Mouse (Mus musculus) cortical plate, adult 2 months (tissue): Measurements from ENCODE around the gene Hoxb4.

Experiments used
- CTCF ChIP-seq: fragments of 200-500 bp; IDR thresholded peaks from 2 replicates; pipeline ENCODE4 v1.5.1; 2011; ENCODE audit warnings: mild to moderate bottlenecking, control low read depth, low read length; ENCODE audit not compliant: insufficient read depth; ENCODE audit errors: extremely low read depth
- POLR2A ChIP-seq: fragments of 200-500 bp; IDR thresholded peaks from 2 replicates; pipeline ENCODE4 v1.6.1; 2011; ENCODE audit warnings: mild to moderate bottlenecking, low read length, control low read depth; ENCODE audit not compliant: insufficient read depth; ENCODE audit errors: extremely low read depth

- no peak for TF ChIP-seq CTCF
- no peak for TF ChIP-seq POLR2A
Measured at GRCm38 (mm10) chr11:96369140-96369539, 51.1 kb downstream of the Hoxb4 start.
